Mouse (Mus musculus): ENCODE results near the gene Vkorc1l1.

DNA sequence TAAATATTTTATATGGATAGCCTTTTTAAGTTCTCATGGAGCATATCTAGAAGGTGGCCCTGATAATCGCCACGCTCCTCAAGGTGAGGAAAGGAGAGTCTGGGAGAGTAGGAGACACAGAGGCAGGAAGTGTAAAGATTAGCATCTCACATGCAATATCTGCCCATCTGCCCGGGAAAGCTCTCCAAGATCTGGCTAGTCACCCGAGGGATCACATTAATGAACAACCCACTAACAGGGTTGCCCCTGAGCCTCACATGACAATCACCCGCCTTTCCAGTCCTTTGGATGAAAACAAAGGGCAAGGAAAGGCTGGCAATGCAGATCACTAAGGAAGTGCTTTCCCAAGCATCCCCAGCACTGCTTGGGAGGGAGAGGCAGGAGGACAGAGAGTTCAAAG is 85.4 kb downstream of the Vkorc1l1 start:
- no peak for TF ChIP-seq POLR2A (IDR thresholded peaks at IDR 0.05; ENCODE audit: low read depth, low read length)
- no peak for TF ChIP-seq CTCF (IDR thresholded peaks at IDR 0.05; ENCODE audit: extremely low read depth, insufficient read length, insufficient replicate concordance, low read depth, low read length)

Data from small intestine, adult 2 months (tissue).